Mouse (Mus musculus) gastrocnemius, postnatal 10 days (tissue): ENCODE measurements around the gene Ptpro. TPM values are rescaled to one million over a fixed set of nuclear protein-coding genes. Genes with fewer than 3 reads are reported as not detected.

ENCODE experiments used
- DNase-seq: peaks from one replicate; pipeline ENCODE4 v3.0.0; 2021; ENCODE audit warnings: mixed read lengths
- total RNA-seq, 2 experiments: library from RNA; stranded (reverse); gene quantifications; 2 replicates each; pipeline ENCODE4 v1.2.3; 2021

The Ptpro gene
- total RNA-seq, 2 experiments from 2014 or later: 0.96 to 1.5 TPM

DNA sequence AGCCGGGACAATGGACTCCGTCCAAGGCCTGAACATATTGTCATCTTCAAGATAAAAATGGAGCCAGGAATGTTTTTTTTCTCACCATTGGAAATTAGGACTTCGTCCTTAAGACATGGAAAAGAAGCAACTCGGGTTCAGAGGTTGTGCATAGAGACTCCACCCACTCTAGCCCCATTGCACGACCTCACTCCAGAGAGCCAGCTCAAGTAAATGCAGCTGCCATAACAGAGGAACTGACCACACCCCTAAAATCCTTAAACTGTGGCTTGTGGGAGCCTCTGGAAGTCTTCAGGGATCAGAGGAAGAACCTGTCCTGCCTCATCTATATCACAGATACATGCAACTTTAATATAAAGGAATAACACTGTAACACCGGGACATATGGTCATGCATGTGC lies 246.7 kb downstream of the Ptpro start:
- DNase-seq: no peak

DNA sequence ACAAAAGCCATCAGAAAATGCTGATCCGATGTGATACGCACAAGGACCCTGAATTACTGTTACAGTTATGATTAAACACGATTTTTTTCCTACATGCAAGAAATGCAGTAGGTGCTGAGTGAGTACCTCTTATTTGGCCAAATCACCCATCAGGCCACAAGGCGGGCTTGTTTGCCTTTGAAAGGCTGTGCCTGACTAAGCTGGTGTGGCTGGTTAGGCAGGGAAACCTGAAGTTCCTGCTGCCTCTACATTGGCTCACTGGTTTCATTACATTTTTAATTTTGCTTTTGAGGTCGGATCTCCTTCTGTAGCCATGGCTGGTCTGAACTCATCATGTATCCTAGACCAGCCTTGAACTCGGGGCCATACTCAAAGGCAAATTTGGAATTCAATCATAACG lies 250.9 kb downstream of the Ptpro start:
- no peak for DNase-seq

DNA sequence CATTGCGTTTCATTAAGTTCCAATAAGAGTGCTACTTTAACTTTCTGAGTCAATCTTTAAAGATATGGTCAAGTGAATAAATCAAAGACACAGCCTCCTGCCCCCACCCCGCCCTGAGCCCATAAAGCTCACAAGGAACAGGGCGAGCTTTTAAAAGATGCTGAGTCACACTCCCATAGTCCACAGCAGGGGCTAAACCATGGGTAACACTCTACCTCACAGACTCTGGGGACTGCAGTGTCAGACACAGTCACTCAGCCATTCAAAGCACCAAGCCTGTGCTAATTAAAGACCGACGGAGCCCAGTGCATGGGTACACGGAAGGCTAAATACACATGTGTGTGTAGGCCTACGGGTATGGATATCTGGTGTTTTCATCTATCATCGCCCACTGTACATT lies 251.3 kb downstream of the Ptpro start:
- no peak for DNase-seq

DNA sequence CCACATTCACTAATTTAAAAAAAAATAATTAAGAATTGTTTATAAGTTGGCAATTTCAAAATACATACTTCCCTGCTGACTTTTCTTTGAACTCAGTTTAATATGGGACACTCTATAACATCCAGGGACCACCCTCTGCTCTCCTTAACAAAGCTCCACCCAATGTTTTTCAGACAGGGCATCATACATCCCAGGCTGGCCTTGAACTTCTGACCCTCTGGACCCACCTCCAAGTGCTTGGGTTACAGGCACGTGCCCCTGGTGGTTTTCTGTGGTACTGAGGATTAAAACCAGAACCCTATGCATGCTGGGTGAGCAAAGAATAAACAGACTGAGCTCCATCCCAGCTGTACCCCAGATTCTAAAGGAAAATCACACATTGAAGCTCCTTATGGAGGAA lies 251.9 kb downstream of the Ptpro start:
- DNase-seq: no peak

DNA sequence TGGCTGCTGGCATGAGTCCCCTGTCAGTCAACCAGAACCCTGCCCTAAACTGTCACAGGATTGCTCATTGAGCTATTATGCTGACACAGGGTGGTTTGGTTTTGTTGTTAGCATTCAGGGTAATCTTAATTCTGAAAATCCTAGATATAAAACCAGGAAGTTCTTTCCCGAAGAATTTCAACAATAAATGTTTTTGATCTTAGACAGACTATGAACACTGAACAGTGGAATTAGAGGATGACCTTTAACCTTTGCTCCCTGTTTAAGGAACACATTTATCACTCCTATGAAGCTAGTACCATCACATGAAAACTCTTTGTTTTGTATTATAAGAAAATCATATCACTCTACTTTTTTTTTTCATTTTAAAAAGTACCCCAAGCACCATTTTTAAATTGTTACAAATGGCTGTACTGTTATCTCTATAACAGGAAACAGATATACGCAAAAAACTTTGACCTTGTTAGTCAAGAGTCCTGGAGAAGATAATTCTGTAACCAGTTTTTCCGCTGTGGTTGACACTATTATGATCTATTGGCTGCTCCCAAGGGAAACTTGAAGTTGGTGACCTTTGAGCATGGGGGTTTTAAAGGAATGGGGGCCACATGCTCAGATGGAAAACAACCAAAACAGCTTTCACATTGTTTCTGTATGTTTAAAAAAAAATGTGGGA lies 253.6 kb downstream of the Ptpro start:
- DNase-seq: no peak

DNA sequence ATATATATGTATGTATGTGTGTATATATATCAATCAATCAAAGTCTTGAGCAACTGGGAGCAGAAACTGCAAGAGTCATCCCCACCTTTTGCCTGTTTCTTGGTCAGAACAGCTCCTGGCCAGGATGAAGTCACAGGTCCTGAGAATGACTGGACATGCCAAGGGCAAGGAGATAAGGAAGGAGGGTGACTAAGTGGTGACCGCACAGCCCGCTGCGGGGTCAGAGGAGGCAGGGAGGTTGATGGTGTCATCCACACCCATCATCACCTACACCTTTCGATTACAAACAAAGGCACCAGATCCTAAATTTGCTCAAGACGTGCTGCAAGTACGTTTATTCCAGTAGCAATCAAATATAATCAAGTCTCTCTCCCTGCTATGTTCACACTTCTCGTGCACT lies 254.4 kb downstream of the Ptpro start:
- DNase-seq: no peak

DNA sequence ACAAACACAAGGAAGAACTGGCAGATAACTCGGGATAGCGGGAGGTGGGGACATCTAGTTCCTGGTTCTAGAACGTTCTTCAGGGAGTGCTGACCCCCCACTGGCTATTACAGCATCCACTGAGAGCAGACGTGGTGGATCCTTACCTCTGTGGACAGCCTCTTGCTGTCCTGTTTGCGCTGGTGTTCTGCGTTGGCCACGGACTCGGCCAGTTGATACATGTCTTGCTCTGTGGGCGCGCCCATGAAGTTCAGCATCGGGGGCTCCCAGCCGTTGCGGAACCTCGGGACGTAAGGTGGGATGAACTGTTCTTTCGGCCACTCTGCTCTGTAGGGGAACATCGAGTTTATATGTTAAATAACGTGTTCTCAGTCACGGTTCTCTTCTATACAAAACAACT lies 256.8 kb downstream of the Ptpro start:
- DNase-seq: no peak

DNA sequence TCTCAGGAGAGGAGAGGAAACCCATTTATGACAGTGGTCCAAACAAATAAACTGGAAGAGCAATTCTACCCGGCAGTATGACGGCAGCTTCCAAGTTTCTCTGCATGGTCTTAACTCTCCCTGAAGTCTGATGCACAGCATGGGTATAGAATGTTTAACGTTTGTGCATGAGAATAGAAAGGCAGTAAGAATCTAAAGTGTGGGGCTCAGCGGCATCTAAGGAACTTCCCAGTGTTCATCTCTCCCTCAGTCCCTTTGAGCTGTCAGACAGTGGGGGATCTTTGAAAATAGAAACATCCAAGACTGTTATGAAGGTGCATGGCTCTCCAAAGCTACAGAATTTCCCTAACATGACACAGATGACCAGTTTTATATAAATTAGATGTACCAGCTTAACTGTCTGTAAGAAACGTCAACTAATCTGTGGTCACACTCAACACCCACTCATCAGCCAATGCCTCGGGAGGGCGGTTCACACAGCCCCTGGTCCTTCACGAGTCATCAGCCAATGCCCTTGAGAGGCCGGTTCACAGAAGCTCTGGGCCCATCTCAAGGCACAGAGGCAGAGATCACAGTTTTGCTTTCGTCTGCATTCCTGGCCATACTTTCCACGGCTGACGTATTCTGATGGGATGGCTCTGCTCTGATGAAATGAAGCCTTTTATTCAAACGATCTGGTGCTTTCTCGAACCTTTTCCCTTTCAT lies 257.4 kb downstream of the Ptpro start:
- no peak for DNase-seq

DNA sequence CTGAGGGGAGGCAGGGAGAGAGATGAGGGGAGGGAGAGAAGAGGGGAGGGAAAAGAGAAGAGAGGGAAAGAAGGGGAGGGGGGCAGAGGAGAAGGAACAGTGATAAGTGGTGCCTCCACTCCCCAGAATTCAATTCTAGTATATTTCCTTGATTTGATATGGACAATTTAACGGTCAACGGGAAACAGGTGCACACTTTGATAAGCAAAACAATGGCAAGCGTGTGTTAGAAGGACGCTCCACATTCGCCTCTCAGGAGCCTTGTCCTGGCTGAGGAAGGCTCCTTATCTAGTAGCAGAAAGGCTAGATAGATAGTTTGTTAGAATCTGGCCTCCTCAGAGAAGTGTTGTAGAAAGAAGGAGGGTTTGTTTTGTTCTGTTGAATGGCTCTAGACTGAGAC lies 260.6 kb downstream of the Ptpro start:
- DNase-seq: no peak

Other genes with a start within 250 kb of the Ptpro start
- 1 to 10 TPM; 2.8 to 3.8 TPM for gene Rerg, start 81.8 kb upstream of the Ptpro start, total RNA-seq